Mouse (Mus musculus) midbrain, embryonic 16.5 days (tissue): ENCODE data around the gene St6galnac3. TPM values are rescaled to one million over a fixed set of nuclear protein-coding genes. Genes with fewer than 3 reads are reported as not detected.

Source experiments
- ATAC-seq: fragments of 200-750 bp; cut with Nextera tagmentation; 2 replicates; pipeline ENCODE4 v1.8.0; 2017; ENCODE audit warnings: moderate TSS enrichment
- H3K27ac ChIP-seq: fragments of 300-500 bp; sonication (generic); 2 replicates; pipeline ENCODE4 v1.5.1; 2014; ENCODE audit warnings: mild to moderate bottlenecking, low read length, mixed read lengths
- H3K27me3 ChIP-seq: fragments of 300-500 bp; sonication (generic); 2 replicates; pipeline ENCODE4 v1.6.1; 2014; ENCODE audit warnings: low read depth, low read length, mixed read lengths; ENCODE audit not compliant: control insufficient read depth, insufficient read depth
- H3K36me3 ChIP-seq: fragments of 300-500 bp; sonication (generic); 2 replicates; pipeline ENCODE4 v1.6.1; 2014; ENCODE audit warnings: mild to moderate bottlenecking, low read length, moderate library complexity, mixed read lengths; ENCODE audit not compliant: control insufficient read depth, insufficient read depth
- H3K4me1 ChIP-seq: fragments of 300-500 bp; sonication (generic); 2 replicates; pipeline ENCODE4 v1.6.1; 2014; ENCODE audit warnings: mild to moderate bottlenecking, low read length, mixed read lengths; ENCODE audit not compliant: control insufficient read depth, insufficient read depth
- H3K4me2 ChIP-seq: fragments of 300-500 bp; sonication (generic); 2 replicates; pipeline ENCODE4 v1.6.1; 2014; ENCODE audit warnings: mild to moderate bottlenecking, low read length, mixed read lengths
- H3K4me3 ChIP-seq: fragments of 300-500 bp; sonication (generic); 2 replicates; pipeline ENCODE4 v1.5.1; 2014; ENCODE audit warnings: low read depth, mild to moderate bottlenecking, low read length, moderate library complexity, mixed read lengths
- H3K9ac ChIP-seq: fragments of 300-500 bp; sonication (generic); 2 replicates; pipeline ENCODE4 v1.6.1; 2014; ENCODE audit warnings: low read depth, low read length, mixed read lengths
- H3K9me3 ChIP-seq: fragments of 300-500 bp; sonication (generic); replicated peaks from 2 replicates; pipeline ENCODE4 v1.6.1; 2014; ENCODE audit warnings: mild to moderate bottlenecking, low read length, mixed read lengths; ENCODE audit not compliant: control insufficient read depth, poor library complexity, severe bottlenecking
- WGBS: fragments of 180-500 bp; shearing (Covaris S2); extraction: QIAGEN DNeasy Blood & Tissue Kit; methylation state at CpG from one replicate; pipeline ENCODE4 v1.1.7; 2014; 5-methylcytosine and 5-hydroxymethylcytosine counted together
- polyA plus RNA-seq: library from polyadenylated mRNA; unstranded; fragments of >200 nt; fragmentation: Nextera tagmentation; extraction: Ambion mirVana; gene quantifications from 2 replicates; pipeline ENCODE4 v1.2.1, GENCODE M21; 2015

St6galnac3 gene
- polyA plus RNA-seq, 1 experiment from 2014 or later: 19.1 TPM

DNA sequence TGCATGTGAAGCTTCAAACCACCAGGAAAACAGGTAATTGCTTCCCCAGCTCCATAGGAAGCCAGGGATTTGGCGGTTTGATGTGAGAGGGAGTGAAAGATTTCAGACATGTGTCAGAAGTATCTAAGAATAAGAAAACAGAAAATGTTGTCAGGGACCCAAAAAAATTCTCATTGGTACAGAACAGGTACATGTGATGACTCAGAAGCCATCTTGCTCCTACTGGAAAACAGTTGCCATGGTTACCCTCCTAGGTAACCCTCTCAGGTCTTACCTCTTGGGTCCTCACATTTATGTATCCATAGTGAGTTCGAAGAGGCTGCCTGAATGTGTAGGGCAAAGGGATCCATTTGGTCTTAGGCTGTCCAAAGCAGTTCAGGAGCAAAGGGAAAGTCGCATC, 215.9 kb downstream of the St6galnac3 start:
- ATAC-seq: peak; percentile 90
- Histone ChIP-seq H3K9ac (no peak overlapping the region), H3K9me3 (no peaks in the 10 kb centered on the region), H3K27me3 (no peaks in the 10 kb centered on the region), H3K27ac (peak overlapping the region; percentile 84), H3K4me1 (peaks cover 26% of the 10 kb centered on the region), H3K36me3 (no peaks in the 10 kb centered on the region), H3K4me3 (no peak overlapping the region), H3K4me2 (peak overlapping the region; percentile 17)
- 53% methylated on average over 3 of the region's 3 CpGs for WGBS

DNA sequence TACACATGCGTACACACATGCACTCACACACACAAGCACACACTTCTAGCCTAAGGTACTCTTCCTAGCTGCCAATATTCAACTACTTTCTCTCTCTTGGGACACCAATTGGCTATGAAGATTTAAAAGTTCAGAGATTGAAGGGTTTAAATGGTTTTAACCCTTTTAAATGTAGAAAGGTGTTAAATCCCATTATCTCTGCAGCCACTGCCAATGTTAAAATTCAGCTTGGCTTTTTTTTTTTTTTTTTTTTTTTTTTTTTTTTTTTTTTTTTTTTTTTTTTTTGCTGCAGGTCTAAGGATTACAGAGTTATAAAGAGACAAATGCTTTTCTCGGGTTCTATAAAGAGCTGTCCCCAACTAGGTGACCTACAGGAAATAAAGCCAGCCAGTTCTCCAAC, 216.4 kb downstream of the St6galnac3 start:
- no peaks in the 10 kb centered on the region for H3K36me3 ChIP-seq
- no peaks in the 10 kb centered on the region for H3K27me3 ChIP-seq
- H3K4me2 ChIP-seq: no peak overlapping the region
- peak overlapping the region; percentile 84 for H3K27ac ChIP-seq
- no peak overlapping the region for H3K4me3 ChIP-seq
- WGBS: 61% methylated on average over 2 of the region's 2 CpGs
- ATAC-seq: no peak
- peaks cover 26% of the 10 kb centered on the region for H3K4me1 ChIP-seq
- H3K9ac ChIP-seq: no peak overlapping the region
- H3K9me3 ChIP-seq: no peaks in the 10 kb centered on the region

GRCm38 (mm10) chr3:153507599-153507998, 217.4 kb downstream of the St6galnac3 start:
- H3K9me3 ChIP-seq: no peaks in the 10 kb centered on the region
- H3K4me3 ChIP-seq: no peak overlapping the region
- no peak overlapping the region for H3K9ac ChIP-seq
- no peak for ATAC-seq
- no peaks in the 10 kb centered on the region for H3K27me3 ChIP-seq
- H3K27ac ChIP-seq: no peak overlapping the region
- 98% methylated on average over 2 of the region's 2 CpGs for WGBS
- H3K4me1 ChIP-seq: peaks cover 26% of the 10 kb centered on the region
- no peaks in the 10 kb centered on the region for H3K36me3 ChIP-seq
- H3K4me2 ChIP-seq: no peak overlapping the region

DNA sequence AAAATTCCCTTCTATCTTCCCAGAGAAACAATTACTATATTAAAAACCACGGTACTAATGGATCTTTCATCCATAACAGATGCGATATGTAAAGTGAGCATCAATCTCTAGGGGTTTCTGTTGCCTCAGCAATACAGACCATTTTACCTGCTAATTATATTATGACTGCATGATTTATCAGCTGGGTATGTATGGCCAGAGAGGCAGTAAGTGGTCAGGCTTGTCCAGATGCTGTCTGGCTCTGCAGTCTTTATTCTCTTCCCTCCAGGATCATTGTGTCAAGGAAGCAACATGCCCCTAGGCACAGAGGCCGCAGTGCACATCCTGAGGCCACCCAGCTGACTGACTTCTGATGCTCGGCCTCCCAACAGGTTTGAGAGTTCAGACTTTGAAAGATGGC, 222.5 kb downstream of the St6galnac3 start:
- Histone ChIP-seq H3K4me2 (no peak overlapping the region), H3K4me1 (no peaks in the 10 kb centered on the region), H3K36me3 (no peaks in the 10 kb centered on the region), H3K9me3 (no peaks in the 10 kb centered on the region), H3K27me3 (no peaks in the 10 kb centered on the region), H3K9ac (no peak overlapping the region), H3K27ac (no peak overlapping the region), H3K4me3 (no peak overlapping the region)
- WGBS: 49% methylated on average over 4 of the region's 4 CpGs
- 0 out of 2 replicates have a peak, but pooled peaks have one; percentile 42 for ATAC-seq

- no peak for ATAC-seq
- no peak overlapping the region for H3K27ac ChIP-seq
These were observed 223.6 kb downstream of the St6galnac3 start for GRCm38 (mm10) chr3:153501333-153501877.

DNA sequence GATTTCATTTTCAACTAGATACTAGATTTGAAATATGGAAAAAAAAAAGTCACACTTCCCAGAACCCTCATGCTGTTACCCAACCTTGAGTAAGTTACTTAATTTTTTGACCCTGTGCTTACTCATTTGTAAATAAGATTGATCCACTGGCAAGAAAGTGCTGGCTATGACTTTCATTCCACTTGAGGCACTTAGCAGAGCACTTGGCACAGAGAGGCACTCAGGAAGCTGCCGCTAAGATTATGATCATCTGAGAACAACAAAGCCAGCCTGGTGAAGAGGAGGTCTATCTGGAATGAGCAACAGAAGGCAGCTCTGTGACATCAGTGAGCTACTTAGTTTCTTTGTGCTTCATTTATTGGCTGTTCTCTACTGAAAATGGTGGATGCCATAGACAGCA, 232.0 kb downstream of the St6galnac3 start:
- Histone ChIP-seq H3K4me1 (peaks cover 9% of the 10 kb centered on the region), H3K4me3 (no peak overlapping the region), H3K9ac (no peak overlapping the region), H3K27me3 (no peaks in the 10 kb centered on the region), H3K36me3 (no peaks in the 10 kb centered on the region), H3K27ac (no peak overlapping the region), H3K4me2 (no peak overlapping the region), H3K9me3 (no peaks in the 10 kb centered on the region)
- 69% methylated on average over 1 of the region's 1 CpGs for WGBS
- no peak for ATAC-seq

More at GRCm38 (mm10) chr3:153501333-153501877, 223.6 kb downstream of the St6galnac3 start:
- no peak overlapping the region for H3K4me3 ChIP-seq
- H3K9me3 ChIP-seq: no peaks in the 10 kb centered on the region
- no peaks in the 10 kb centered on the region for H3K36me3 ChIP-seq
- H3K4me1 ChIP-seq: no peaks in the 10 kb centered on the region
- H3K9ac ChIP-seq: no peak overlapping the region
- H3K4me2 ChIP-seq: no peak overlapping the region
- no peaks in the 10 kb centered on the region for H3K27me3 ChIP-seq
- WGBS: 60% methylated on average over 3 of the region's 3 CpGs

- H3K4me2 ChIP-seq: no peak overlapping the region
- H3K36me3 ChIP-seq: no peaks in the 10 kb centered on the region
- no peaks in the 10 kb centered on the region for H3K27me3 ChIP-seq
- no peak for ATAC-seq
- no peak overlapping the region for H3K9ac ChIP-seq
- H3K9me3 ChIP-seq: no peaks in the 10 kb centered on the region
- no peak overlapping the region for H3K27ac ChIP-seq
- 52% methylated on average over 9 of the region's 9 CpGs for WGBS
- peaks cover 9% of the 10 kb centered on the region for H3K4me1 ChIP-seq
- no peak overlapping the region for H3K4me3 ChIP-seq
These were observed 235.3 kb downstream of the St6galnac3 start for GRCm38 (mm10) chr3:153489718-153490117.

- H3K9ac ChIP-seq: no peak overlapping the region
- H3K4me1 ChIP-seq: peaks cover 5% of the 10 kb centered on the region
- no peaks in the 10 kb centered on the region for H3K27me3 ChIP-seq
- no peaks in the 10 kb centered on the region for H3K36me3 ChIP-seq
- H3K4me3 ChIP-seq: no peak overlapping the region
- no peak for ATAC-seq
- no peak overlapping the region for H3K4me2 ChIP-seq
- 81% methylated on average over 5 of the region's 5 CpGs for WGBS
- no peaks in the 10 kb centered on the region for H3K9me3 ChIP-seq
- H3K27ac ChIP-seq: 0 out of 2 replicates have a peak overlapping the region, but pooled peaks have one; percentile 1
These were observed 236.0 kb downstream of the St6galnac3 start for GRCm38 (mm10) chr3:153488931-153489330.

DNA sequence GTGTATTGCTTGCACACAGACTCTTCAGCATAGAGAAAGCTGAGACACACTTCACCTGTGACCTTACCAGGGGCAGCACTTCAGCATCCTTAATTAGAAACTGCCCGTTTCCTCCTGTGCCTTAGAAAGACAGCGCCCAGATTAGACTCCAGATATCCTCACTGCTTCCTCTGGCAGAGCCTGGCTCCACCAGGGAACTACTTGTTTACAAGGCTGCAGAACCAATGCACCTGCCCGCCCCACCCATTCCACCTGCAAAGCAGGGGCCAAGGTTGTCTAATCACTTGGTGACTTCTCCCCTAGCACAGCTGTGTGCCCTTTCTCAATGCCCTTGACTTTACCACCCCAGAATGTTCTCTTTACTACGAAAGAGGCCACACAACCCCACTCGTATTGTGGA, 239.8 kb downstream of the St6galnac3 start:
- ATAC-seq: no peak
- Histone ChIP-seq H3K27me3 (no peaks in the 10 kb centered on the region), H3K9me3 (no peaks in the 10 kb centered on the region), H3K36me3 (no peaks in the 10 kb centered on the region), H3K4me3 (no peak overlapping the region), H3K27ac (no peak overlapping the region), H3K4me1 (0 out of 2 replicates have a peak, but pooled peaks cover 3% of the 10 kb centered on the region), H3K4me2 (no peak overlapping the region), H3K9ac (no peak overlapping the region)
- 82% methylated on average over 5 of the region's 5 CpGs for WGBS
